Mouse (Mus musculus) kidney, adult 2 months (tissue): ENCODE results near the gene Shisa9.

ENCODE experiments used
- CTCF ChIP-seq: fragments of 200-500 bp; conservative IDR thresholded peaks from 2 replicates; pipeline ENCODE4 v1.5.1; 2011; ENCODE audit warnings: low read depth, mild to moderate bottlenecking, control low read depth, low read length, moderate library complexity, mixed read lengths; ENCODE audit not compliant: insufficient read depth, insufficient read length
- POLR2A ChIP-seq: fragments of 200-500 bp; IDR thresholded peaks from one replicate; pipeline ENCODE4 v1.6.1; 2011; ENCODE audit warnings: low read depth, low read length, control low read depth

GRCm38 (mm10) chr16:12052051-12052450 is 68.1 kb downstream of the Shisa9 start:
- TF ChIP-seq CTCF (no peak), POLR2A (no peak)
